Mouse (Mus musculus) adrenal gland, postnatal 0 days (tissue): ENCODE data around the gene Sppl3. TPM values are rescaled to one million over a fixed set of nuclear protein-coding genes. Genes with fewer than 3 reads are reported as not detected.

Source experiments
- polyA plus RNA-seq: library from polyadenylated mRNA; unstranded; fragments of >200 nt; fragmentation: Nextera tagmentation; extraction: Ambion mirVana; gene quantifications from 2 replicates; pipeline ENCODE4 v1.2.1, GENCODE M21; 2015

The Sppl3 gene
- polyA plus RNA-seq: 29.7 and 40.9 TPM in 2 replicates

GRCm38 (mm10) chr5:115010577-115011216, at the start of gene Sppl3:
TSS of gene Sppl3 (plus strand) at chr5:115011137.

GRCm38 (mm10) chr5:114970824-114971227, 40.1 kb upstream of the Sppl3 start, which contains the start of gene Hnf1a:
TSS of gene Hnf1a (minus strand) at chr5:114971094.

GRCm38 (mm10) chr5:115098195-115098594, 87.3 kb downstream of the Sppl3 start, which contains the start of gene Gm10401:
TSS of gene Gm10401 (minus strand) at chr5:115098295.

GRCm38 (mm10) chr5:115118961-115119570, 108.1 kb downstream of the Sppl3 start, which contains the start of gene Acads:
TSS of gene Acads (minus strand) at chr5:115119346.

GRCm38 (mm10) chr5:115134234-115135165, 123.6 kb downstream of the Sppl3 start, which contains the start of gene Unc119b:
TSS of gene Unc119b (minus strand) at chr5:115134975.

Other genes starting within 250 kb of the Sppl3 start
- 48.9 and 71.9 TPM in 2 replicates for gene Ankrd13a, start 236.5 kb upstream of the Sppl3 start, polyA plus RNA-seq
- 26.2 and 32.5 TPM in 2 replicates for gene Git2, start 235.6 kb upstream of the Sppl3 start, polyA plus RNA-seq
- 198 and 268 TPM in 2 replicates for gene 1500011B03Rik, start 187.7 kb upstream of the Sppl3 start, polyA plus RNA-seq
- gene 4930519G04Rik, start 157.5 kb upstream of the Sppl3 start, polyA plus RNA-seq: not detected in 2 replicates
- 0.17 and 0.68 TPM in 2 replicates for gene Gm9936, start 152.5 kb upstream of the Sppl3 start, polyA plus RNA-seq
- 31.4 and 33.4 TPM in 2 replicates for gene Oasl2, start 114.2 kb upstream of the Sppl3 start, polyA plus RNA-seq
- 2.3 TPM in 2 replicates for gene Oasl1, start 87.9 kb upstream of the Sppl3 start, polyA plus RNA-seq
- gene 2210016L21Rik, start 69.0 kb upstream of the Sppl3 start, polyA plus RNA-seq: 53.5 and 59.4 TPM in 2 replicates
- 0.43 and 0.47 TPM in 2 replicates for gene Hnf1a, start 40.0 kb upstream of the Sppl3 start, polyA plus RNA-seq
- gene Gm10401, start 87.2 kb downstream of the Sppl3 start, polyA plus RNA-seq: 14.9 and 15.3 TPM in 2 replicates
- 108 and 204 TPM in 2 replicates for gene Acads, start 108.2 kb downstream of the Sppl3 start, polyA plus RNA-seq
- gene Unc119b, start 123.8 kb downstream of the Sppl3 start, polyA plus RNA-seq: 19.7 and 22.9 TPM in 2 replicates
- 44.5 and 51.0 TPM in 2 replicates for gene Mlec, start 147.0 kb downstream of the Sppl3 start, polyA plus RNA-seq
- 1.2 and 2.4 TPM in 2 replicates for gene Cabp1, start 183.2 kb downstream of the Sppl3 start, polyA plus RNA-seq
- gene Pop5, start 224.7 kb downstream of the Sppl3 start, polyA plus RNA-seq: 122 and 162 TPM in 2 replicates